Mouse (Mus musculus): ENCODE measurements around the gene Dapk3. TPM values are rescaled to one million over a fixed set of nuclear protein-coding genes. Genes with fewer than 3 reads are reported as not detected.

Gene Dapk3
- polyA plus RNA-seq, 1 experiment from 2014 or later: 75.6 TPM

GRCm38 (mm10) chr10:81140717-81141454 is 41.9 kb upstream of the Dapk3 start:
- H3K27ac ChIP-seq: peak overlapping the region; percentile 98
- H3K27me3 ChIP-seq (ENCODE audit: insufficient read depth, poor library complexity, severe bottlenecking): peaks cover 2% of the 10 kb centered on the region
- WGBS: 78% methylated on average over 10 of the region's 10 CpGs
- DNase-seq (ENCODE audit: low spot score): no peak
- peaks cover 35% of the 10 kb centered on the region for H3K36me3 ChIP-seq
- peaks cover 72% of the 10 kb centered on the region for H3K4me1 ChIP-seq (replicated peaks)
- H3K9me3 ChIP-seq: no peaks in the 10 kb centered on the region
- peak overlapping the region; percentile 74 for H3K4me3 ChIP-seq

GRCm38 (mm10) chr10:81141455-81142210 is 41.2 kb upstream of the Dapk3 start:
- Histone ChIP-seq H3K27ac (peak overlapping the region; percentile 98; the same call in 1 of the 2 replicates), H3K4me3 (peak overlapping the region; percentile 74), H3K4me1 (replicated peaks) (peaks cover 70% of the 10 kb centered on the region), H3K9me3 (no peaks in the 10 kb centered on the region), H3K36me3 (peaks cover 43% of the 10 kb centered on the region), H3K27me3 (ENCODE audit: insufficient read depth, poor library complexity, severe bottlenecking) (no peaks in the 10 kb centered on the region)
- no peak for DNase-seq (ENCODE audit: low spot score)
- WGBS: 73% methylated on average over 7 of the region's 7 CpGs

GRCm38 (mm10) chr10:81142551-81142981 is 40.2 kb upstream of the Dapk3 start:
- no peak for DNase-seq (ENCODE audit: low spot score)
- H3K4me3 ChIP-seq: peak overlapping the region; percentile 19
- WGBS: 65% methylated on average over 5 of the region's 5 CpGs
- H3K27me3 ChIP-seq (ENCODE audit: insufficient read depth, poor library complexity, severe bottlenecking): no peaks in the 10 kb centered on the region
- no peaks in the 10 kb centered on the region for H3K9me3 ChIP-seq
- peaks cover 74% of the 10 kb centered on the region for H3K4me1 ChIP-seq (replicated peaks)
- H3K36me3 ChIP-seq: peaks cover 52% of the 10 kb centered on the region
- peak overlapping the region; percentile 70 for H3K27ac ChIP-seq

- Histone ChIP-seq H3K36me3 (peaks cover 59% of the 10 kb centered on the region), H3K4me3 (peak overlapping the region; percentile 20), H3K9me3 (no peaks in the 10 kb centered on the region), H3K27ac (peak overlapping the region; percentile 70), H3K27me3 (ENCODE audit: insufficient read depth, poor library complexity, severe bottlenecking) (no peaks in the 10 kb centered on the region), H3K4me1 (replicated peaks) (peaks cover 72% of the 10 kb centered on the region)
- no peak for DNase-seq (ENCODE audit: low spot score)
- 94% methylated on average over 7 of the region's 7 CpGs for WGBS
These were observed 39.6 kb upstream of the Dapk3 start for GRCm38 (mm10) chr10:81143157-81143633.

- Histone ChIP-seq H3K4me3 (no peak overlapping the region), H3K36me3 (peaks cover 66% of the 10 kb centered on the region), H3K27ac (no peak overlapping the region), H3K27me3 (ENCODE audit: insufficient read depth, poor library complexity, severe bottlenecking) (no peaks in the 10 kb centered on the region), H3K4me1 (replicated peaks) (peaks cover 65% of the 10 kb centered on the region), H3K9me3 (no peaks in the 10 kb centered on the region)
- DNase-seq (ENCODE audit: low spot score): no peak
- 97% methylated on average over 52 of the region's 52 CpGs for WGBS
These were observed 38.9 kb upstream of the Dapk3 start for GRCm38 (mm10) chr10:81143845-81144437.

- H3K4me3 ChIP-seq: no peak overlapping the region
- no peak overlapping the region for H3K27ac ChIP-seq
- H3K36me3 ChIP-seq: peaks cover 73% of the 10 kb centered on the region
- peaks cover 57% of the 10 kb centered on the region for H3K4me1 ChIP-seq (replicated peaks)
- no peak for DNase-seq (ENCODE audit: low spot score)
- WGBS: 95% methylated on average over 26 of the region's 27 CpGs
- H3K9me3 ChIP-seq: no peaks in the 10 kb centered on the region
- H3K27me3 ChIP-seq (ENCODE audit: insufficient read depth, poor library complexity, severe bottlenecking): no peaks in the 10 kb centered on the region
These were observed 38.1 kb upstream of the Dapk3 start for GRCm38 (mm10) chr10:81144667-81145066.

GRCm38 (mm10) chr10:81145307-81145706 is 37.5 kb upstream of the Dapk3 start:
- H3K9me3 ChIP-seq: no peaks in the 10 kb centered on the region
- no peak overlapping the region for H3K4me3 ChIP-seq
- H3K36me3 ChIP-seq: peaks cover 80% of the 10 kb centered on the region

GRCm38 (mm10) chr10:81145778-81146177 is 37.0 kb upstream of the Dapk3 start:
- Histone ChIP-seq H3K9me3 (no peaks in the 10 kb centered on the region), H3K27ac (0 out of 2 replicates have a peak overlapping the region, but pooled peaks have one; percentile 26), H3K4me1 (replicated peaks) (peaks cover 46% of the 10 kb centered on the region), H3K4me3 (no peak overlapping the region), H3K27me3 (ENCODE audit: insufficient read depth, poor library complexity, severe bottlenecking) (no peaks in the 10 kb centered on the region), H3K36me3 (peaks cover 83% of the 10 kb centered on the region)
- no peak for DNase-seq (ENCODE audit: low spot score)
- 95% methylated on average over 7 of the region's 7 CpGs for WGBS

More at GRCm38 (mm10) chr10:81145307-81145706, 37.5 kb upstream of the Dapk3 start:
- no peaks in the 10 kb centered on the region for H3K27me3 ChIP-seq (ENCODE audit: insufficient read depth, poor library complexity, severe bottlenecking)
- 96% methylated on average over 6 of the region's 6 CpGs for WGBS
- H3K27ac ChIP-seq: 0 out of 2 replicates have a peak overlapping the region, but pooled peaks have one; percentile 26
- peaks cover 51% of the 10 kb centered on the region for H3K4me1 ChIP-seq (replicated peaks)
- DNase-seq (ENCODE audit: low spot score): no peak

GRCm38 (mm10) chr10:81146296-81146695 is 36.5 kb upstream of the Dapk3 start:
- no peak for DNase-seq (ENCODE audit: low spot score)
- Histone ChIP-seq H3K27me3 (ENCODE audit: insufficient read depth, poor library complexity, severe bottlenecking) (no peaks in the 10 kb centered on the region), H3K4me1 (replicated peaks) (peaks cover 41% of the 10 kb centered on the region), H3K36me3 (peaks cover 83% of the 10 kb centered on the region), H3K9me3 (no peaks in the 10 kb centered on the region), H3K4me3 (no peak overlapping the region), H3K27ac (no peak overlapping the region)
- WGBS: 89% methylated on average over 4 of the region's 4 CpGs

- Histone ChIP-seq H3K36me3 (peaks cover 86% of the 10 kb centered on the region), H3K27me3 (ENCODE audit: insufficient read depth, poor library complexity, severe bottlenecking) (no peaks in the 10 kb centered on the region), H3K4me3 (no peak overlapping the region), H3K4me1 (replicated peaks) (peaks cover 15% of the 10 kb centered on the region; the same call in 1 of the 2 replicates), H3K27ac (no peak overlapping the region), H3K9me3 (0 out of 2 replicates have a peak, but pooled peaks cover 2% of the 10 kb centered on the region)
- 76% methylated on average over 6 of the region's 6 CpGs for WGBS
- no peak for DNase-seq (ENCODE audit: low spot score)
These were observed 31.5 kb upstream of the Dapk3 start for GRCm38 (mm10) chr10:81151261-81151660.

GRCm38 (mm10) chr10:81152609-81153008 is 30.2 kb upstream of the Dapk3 start:
- no peak overlapping the region for H3K27ac ChIP-seq
- 79% methylated on average over 12 of the region's 12 CpGs for WGBS
- peaks cover 9% of the 10 kb centered on the region; the same call in 1 of the 2 replicates for H3K4me1 ChIP-seq (replicated peaks)
- H3K9me3 ChIP-seq: 0 out of 2 replicates have a peak, but pooled peaks cover 2% of the 10 kb centered on the region
- H3K4me3 ChIP-seq: no peak overlapping the region
- peaks cover 86% of the 10 kb centered on the region for H3K36me3 ChIP-seq
- DNase-seq (ENCODE audit: low spot score): no peak
- no peaks in the 10 kb centered on the region for H3K27me3 ChIP-seq (ENCODE audit: insufficient read depth, poor library complexity, severe bottlenecking)

GRCm38 (mm10) chr10:81154313-81154712 is 28.5 kb upstream of the Dapk3 start:
- no peak overlapping the region for H3K4me3 ChIP-seq
- WGBS: 91% methylated on average over 12 of the region's 12 CpGs
- H3K27me3 ChIP-seq (ENCODE audit: insufficient read depth, poor library complexity, severe bottlenecking): no peaks in the 10 kb centered on the region
- peaks cover 9% of the 10 kb centered on the region; the same call in 1 of the 2 replicates for H3K4me1 ChIP-seq (replicated peaks)
- H3K27ac ChIP-seq: 0 out of 2 replicates have a peak overlapping the region, but pooled peaks have one; percentile 29
- peaks cover 86% of the 10 kb centered on the region for H3K36me3 ChIP-seq
- no peak for DNase-seq (ENCODE audit: low spot score)
- 0 out of 2 replicates have a peak, but pooled peaks cover 2% of the 10 kb centered on the region for H3K9me3 ChIP-seq

Measured in hindbrain, embryonic 10.5 days (tissue).